Mouse (Mus musculus): Measurements from ENCODE around the gene Fgfrl1. TPM values are rescaled to one million over a fixed set of nuclear protein-coding genes. Genes with fewer than 3 reads are reported as not detected.

Fgfrl1 gene
- total RNA-seq, 1 experiment = 15.5 TPM

DNA sequence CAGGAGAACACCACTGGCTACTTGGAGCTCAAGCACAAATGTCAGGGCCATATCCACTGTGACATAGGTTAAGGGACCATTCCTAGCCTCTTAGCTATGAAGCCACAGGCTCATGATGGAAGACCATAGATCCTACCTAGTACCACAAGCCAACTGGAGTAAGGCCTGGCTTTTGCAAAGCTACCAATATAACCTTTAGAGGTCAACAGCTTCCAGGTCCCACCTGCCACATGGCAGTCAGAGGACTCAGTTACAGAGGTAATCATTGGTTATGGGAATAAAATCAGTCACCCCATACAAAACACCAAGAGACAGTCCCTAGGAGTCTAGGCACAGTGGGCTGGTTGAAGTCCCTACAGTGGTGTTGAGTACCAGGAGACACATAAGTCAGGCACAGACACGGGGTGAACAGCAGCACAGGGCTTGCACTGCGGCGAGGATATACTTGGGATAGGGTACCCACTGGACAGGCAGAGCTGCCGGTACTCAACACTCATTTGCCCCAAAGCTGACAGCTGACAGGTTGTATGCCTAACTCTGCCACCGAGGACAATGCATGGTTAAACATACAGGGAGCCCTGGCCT is 41.0 kb upstream of the Fgfrl1 start:
- no peak for DNase-seq (ENCODE audit: low read depth, low spot score)
- Histone ChIP-seq H3K27ac (ENCODE audit: insufficient read depth, low read depth, low read length, poor library complexity, severe bottlenecking) (no peak overlapping the region), H3K9ac (ENCODE audit: insufficient read depth, low read depth, low read length, poor library complexity, severe bottlenecking) (no peak overlapping the region), H3K9me3 (ENCODE audit: control insufficient read depth, insufficient read depth, low read depth, low read length) (no peaks in the 10 kb centered on the region), H3K36me3 (ENCODE audit: control insufficient read depth, insufficient read depth, low read length, poor library complexity, severe bottlenecking) (peaks cover 45% of the 10 kb centered on the region), H3K4me1 (ENCODE audit: control insufficient read depth in 2 of 2, insufficient read depth in 2 of 2, low read length in 2 of 2, poor library complexity in 1 of 2) (no peaks in the 10 kb centered on the region), H3K4me3 (ENCODE audit: insufficient read depth in 1 of 2, low read depth in 1 of 2, low read length in 2 of 2, poor library complexity in 1 of 2, severe bottlenecking in 1 of 2) (no peak overlapping the region)
- in situ Hi-C loops (cut with MboI; ENCODE audit: low sequenced_read_pairs in 2 of 2, unreplicated experiment in 2 of 2) = no loop called here
- TF ChIP-seq MAFK (IDR thresholded peaks at IDR 0.05; ENCODE audit: insufficient read depth, low read depth, low read length) (no peak), CHD2 (IDR thresholded peaks at IDR 0.05; ENCODE audit: low read depth, low read length) (no peak), ZNF384 (IDR thresholded peaks at IDR 0.05; ENCODE audit: low read depth, low read length) (no peak), HCFC1 (IDR thresholded peaks at IDR 0.05; ENCODE audit: borderline replicate concordance, insufficient read depth, low read length) (no peak), ZC3H11A (IDR thresholded peaks at IDR 0.05; ENCODE audit: borderline replicate concordance, low read depth, low read length) (no peak)

DNA sequence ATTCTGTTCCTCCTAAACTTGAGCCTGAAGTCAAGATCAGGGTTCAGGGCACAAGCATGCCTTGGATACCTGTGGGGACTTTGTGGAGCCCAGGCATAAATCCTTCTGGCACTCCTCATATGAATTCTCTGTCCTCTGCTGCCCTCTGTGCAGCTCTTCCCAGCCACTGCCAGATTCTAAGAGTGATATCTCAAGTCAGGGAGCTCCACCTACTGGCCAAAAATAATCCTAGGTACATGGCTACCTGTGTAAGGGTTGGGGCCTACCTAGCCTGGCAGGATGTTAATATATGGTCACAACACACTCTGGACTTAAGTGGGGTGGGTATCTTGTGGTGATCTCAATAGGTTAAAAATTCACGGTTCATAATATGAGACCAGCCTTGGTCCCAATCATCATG is 40.4 kb upstream of the Fgfrl1 start:
- Histone ChIP-seq H3K4me1 (ENCODE audit: control insufficient read depth in 2 of 2, insufficient read depth in 2 of 2, low read length in 2 of 2, poor library complexity in 1 of 2) (no peaks in the 10 kb centered on the region), H3K27ac (ENCODE audit: insufficient read depth, low read depth, low read length, poor library complexity, severe bottlenecking) (no peak overlapping the region), H3K9ac (ENCODE audit: insufficient read depth, low read depth, low read length, poor library complexity, severe bottlenecking) (no peak overlapping the region), H3K9me3 (ENCODE audit: control insufficient read depth, insufficient read depth, low read depth, low read length) (no peaks in the 10 kb centered on the region), H3K4me3 (ENCODE audit: insufficient read depth in 1 of 2, low read depth in 1 of 2, low read length in 2 of 2, poor library complexity in 1 of 2, severe bottlenecking in 1 of 2) (no peak overlapping the region), H3K36me3 (ENCODE audit: control insufficient read depth, insufficient read depth, low read length, poor library complexity, severe bottlenecking) (peaks cover 46% of the 10 kb centered on the region)
- in situ Hi-C loops (cut with MboI; ENCODE audit: low sequenced_read_pairs in 2 of 2, unreplicated experiment in 2 of 2) = no loop called here
- DNase-seq (ENCODE audit: low read depth, low spot score) = peak; percentile 56
- TF ChIP-seq HCFC1 (IDR thresholded peaks at IDR 0.05; ENCODE audit: borderline replicate concordance, insufficient read depth, low read length) = no peak
- TF ChIP-seq MAFK (IDR thresholded peaks at IDR 0.05; ENCODE audit: insufficient read depth, low read depth, low read length) = no peak
- 0 out of 2 replicates have a peak, but pooled peaks have one; percentile 2 for TF ChIP-seq ZC3H11A (IDR thresholded peaks at IDR 0.05; ENCODE audit: borderline replicate concordance, low read depth, low read length)

DNA sequence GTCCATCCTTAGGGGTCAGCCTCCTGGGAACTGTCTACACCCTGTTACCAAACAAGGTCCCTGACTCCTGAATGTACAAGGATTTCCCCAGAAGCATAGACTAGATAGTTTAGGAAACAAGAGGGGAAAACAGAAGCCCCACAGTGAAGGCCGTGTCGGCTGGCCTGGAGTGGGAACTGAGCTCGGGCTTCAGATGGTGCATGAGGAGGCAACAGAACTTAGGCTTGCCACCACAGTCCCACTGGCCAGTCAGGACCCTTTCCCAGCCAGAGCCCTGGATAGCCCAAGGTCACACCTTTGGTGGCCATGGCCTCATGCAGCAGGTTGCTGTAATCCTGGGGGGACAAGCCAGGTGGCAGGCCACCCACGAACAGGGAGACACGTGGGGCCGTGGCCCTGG is 38.8 kb upstream of the Fgfrl1 start:
- Histone ChIP-seq H3K9ac (ENCODE audit: insufficient read depth, low read depth, low read length, poor library complexity, severe bottlenecking) (no peak overlapping the region), H3K4me3 (ENCODE audit: insufficient read depth in 1 of 2, low read depth in 1 of 2, low read length in 2 of 2, poor library complexity in 1 of 2, severe bottlenecking in 1 of 2) (no peak overlapping the region), H3K4me1 (ENCODE audit: control insufficient read depth in 2 of 2, insufficient read depth in 2 of 2, low read length in 2 of 2, poor library complexity in 1 of 2) (no peaks in the 10 kb centered on the region), H3K9me3 (ENCODE audit: control insufficient read depth, insufficient read depth, low read depth, low read length) (no peaks in the 10 kb centered on the region), H3K27ac (ENCODE audit: insufficient read depth, low read depth, low read length, poor library complexity, severe bottlenecking) (no peak overlapping the region), H3K36me3 (ENCODE audit: control insufficient read depth, insufficient read depth, low read length, poor library complexity, severe bottlenecking) (peaks cover 53% of the 10 kb centered on the region)
- no peak for DNase-seq (ENCODE audit: low read depth, low spot score)
- TF ChIP-seq ZNF384 (IDR thresholded peaks at IDR 0.05; ENCODE audit: low read depth, low read length) (no peak), MAFK (IDR thresholded peaks at IDR 0.05; ENCODE audit: insufficient read depth, low read depth, low read length) (no peak), HCFC1 (IDR thresholded peaks at IDR 0.05; ENCODE audit: borderline replicate concordance, insufficient read depth, low read length) (no peak), ZC3H11A (IDR thresholded peaks at IDR 0.05; ENCODE audit: borderline replicate concordance, low read depth, low read length) (no peak), CHD2 (IDR thresholded peaks at IDR 0.05; ENCODE audit: low read depth, low read length) (no peak)
- in situ Hi-C loops (cut with MboI; ENCODE audit: low sequenced_read_pairs in 2 of 2, unreplicated experiment in 2 of 2) = no loop called here

DNA sequence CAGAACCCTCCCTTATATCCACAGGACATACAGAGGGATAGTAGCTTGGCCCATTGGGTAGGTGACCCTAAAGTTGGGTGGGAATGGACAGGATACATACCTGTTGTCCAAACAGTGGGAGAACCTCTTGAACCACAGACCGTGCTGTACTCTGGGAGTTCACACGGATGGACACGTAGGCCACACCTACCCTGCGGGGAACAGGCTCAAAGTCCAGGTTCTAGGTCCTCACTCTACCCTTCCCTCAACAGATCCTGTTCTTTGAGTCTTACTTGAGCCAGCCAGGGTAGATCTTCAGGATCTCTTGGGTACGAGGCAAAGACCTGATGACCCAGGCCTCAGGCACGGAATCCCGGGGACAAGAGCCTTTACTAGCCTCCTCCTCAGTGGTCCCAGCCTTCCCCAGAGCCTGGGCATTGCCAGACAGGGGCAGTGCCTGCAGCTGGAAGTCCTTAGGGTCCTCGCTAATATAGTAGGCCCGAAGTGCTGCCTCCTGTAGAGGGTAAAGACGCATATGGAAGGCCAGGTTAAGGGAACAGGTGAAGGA is 37.7 kb upstream of the Fgfrl1 start:
- no peak overlapping the region for H3K27ac ChIP-seq (ENCODE audit: insufficient read depth, low read depth, low read length, poor library complexity, severe bottlenecking)
- DNase-seq (ENCODE audit: low read depth, low spot score) = no peak
- TF ChIP-seq MAFK (IDR thresholded peaks at IDR 0.05; ENCODE audit: insufficient read depth, low read depth, low read length) (no peak), CHD2 (IDR thresholded peaks at IDR 0.05; ENCODE audit: low read depth, low read length) (no peak), ZNF384 (IDR thresholded peaks at IDR 0.05; ENCODE audit: low read depth, low read length) (no peak), HCFC1 (IDR thresholded peaks at IDR 0.05; ENCODE audit: borderline replicate concordance, insufficient read depth, low read length) (no peak), ZC3H11A (IDR thresholded peaks at IDR 0.05; ENCODE audit: borderline replicate concordance, low read depth, low read length) (no peak)
- H3K9ac ChIP-seq (ENCODE audit: insufficient read depth, low read depth, low read length, poor library complexity, severe bottlenecking) = no peak overlapping the region
- in situ Hi-C loops (cut with MboI; ENCODE audit: low sequenced_read_pairs in 2 of 2, unreplicated experiment in 2 of 2) = no loop called here
- no peaks in the 10 kb centered on the region for H3K4me1 ChIP-seq (ENCODE audit: control insufficient read depth in 2 of 2, insufficient read depth in 2 of 2, low read length in 2 of 2, poor library complexity in 1 of 2)
- no peaks in the 10 kb centered on the region for H3K9me3 ChIP-seq (ENCODE audit: control insufficient read depth, insufficient read depth, low read depth, low read length)
- peaks cover 48% of the 10 kb centered on the region for H3K36me3 ChIP-seq (ENCODE audit: control insufficient read depth, insufficient read depth, low read length, poor library complexity, severe bottlenecking)
- no peak overlapping the region for H3K4me3 ChIP-seq (ENCODE audit: insufficient read depth in 1 of 2, low read depth in 1 of 2, low read length in 2 of 2, poor library complexity in 1 of 2, severe bottlenecking in 1 of 2)

Data from ES-E14 (cell line).